Mouse (Mus musculus) lung, postnatal 0 days (tissue): ENCODE measurements at regions not wholly inside any gene's neighbourhood (a gene's known extent, or its start where the extent isn't known, plus 50 kb on each side); places are given as distances from the start of the nearest gene placed in this dataset.
A peak's percentile ranks its signal among the peaks of the same experiment; 100 is the strongest.

Source experiments
- CTCF ChIP-seq: IDR thresholded peaks from 2 replicates; pipeline ENCODE4 v1.5.1; 2016; ENCODE audit warnings: antibody characterized with exemption, mild to moderate bottlenecking
- EP300 ChIP-seq: IDR thresholded peaks from 2 replicates; pipeline ENCODE4 v1.6.1; 2016; ENCODE audit warnings: antibody characterized with exemption, mild to moderate bottlenecking, control low read depth

DNA sequence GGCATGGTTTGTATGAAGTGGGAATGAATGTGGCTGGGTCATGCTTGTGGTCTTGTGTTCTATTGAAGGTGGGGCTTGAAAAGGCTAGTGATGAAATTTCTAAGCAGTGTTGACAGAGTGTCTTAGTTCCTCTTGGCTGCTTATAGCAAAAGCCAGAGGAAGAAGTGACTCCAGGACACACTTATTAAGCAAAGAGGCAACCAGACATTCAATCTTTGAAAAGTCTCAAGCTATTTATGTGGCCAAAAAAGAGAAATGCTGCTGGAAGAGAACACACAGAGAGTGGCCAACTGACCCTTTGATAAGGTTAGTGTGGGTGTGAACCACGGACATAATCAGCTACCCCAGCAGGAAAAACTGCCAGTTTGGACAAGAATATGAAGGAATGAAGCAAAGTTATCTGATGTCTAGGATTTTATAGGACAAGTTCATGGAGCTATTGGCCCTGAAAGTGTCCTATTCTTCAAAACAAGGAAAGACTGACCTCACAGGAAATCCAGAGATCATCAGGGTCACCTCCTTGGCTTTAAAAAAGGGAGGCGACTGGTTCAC, 104.4 kb upstream of the Nxt1 start:
- TF ChIP-seq EP300 (peak; percentile 62), CTCF (no peak)
